Mouse (Mus musculus) thymus, postnatal 4 days (tissue): ENCODE measurements around the gene Gm5617.
"Not testable (repeated sequence)": the region's sequence is repeated elsewhere in the genome, so short reads cannot be mapped to it uniquely, and the experiment has no call there.

Experiments used
- DNase-seq: peaks from one replicate; pipeline ENCODE4 v3.0.0; 2021

The Gm5617 gene

DNA sequence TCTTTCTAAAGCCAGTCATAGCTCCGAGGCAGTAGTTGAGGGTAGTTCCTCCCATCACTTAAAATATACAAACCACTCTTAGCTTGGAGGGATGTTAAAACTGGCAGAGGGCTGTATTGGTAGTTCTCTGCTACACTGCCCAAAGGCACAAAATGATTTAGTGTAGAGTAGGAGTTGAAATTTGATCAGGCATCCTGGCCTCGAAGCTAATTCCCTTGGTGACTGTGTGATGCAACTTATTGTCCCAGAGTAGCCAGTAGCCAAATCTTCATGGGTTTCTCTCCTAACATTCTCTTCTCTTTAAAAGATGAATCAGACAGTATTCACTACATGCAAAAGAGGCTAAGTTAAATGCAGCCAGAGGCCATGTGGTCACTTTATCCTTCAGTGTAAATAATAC is 7.8 kb downstream of the Gm5617 start:
- DNase-seq = no peak

DNA sequence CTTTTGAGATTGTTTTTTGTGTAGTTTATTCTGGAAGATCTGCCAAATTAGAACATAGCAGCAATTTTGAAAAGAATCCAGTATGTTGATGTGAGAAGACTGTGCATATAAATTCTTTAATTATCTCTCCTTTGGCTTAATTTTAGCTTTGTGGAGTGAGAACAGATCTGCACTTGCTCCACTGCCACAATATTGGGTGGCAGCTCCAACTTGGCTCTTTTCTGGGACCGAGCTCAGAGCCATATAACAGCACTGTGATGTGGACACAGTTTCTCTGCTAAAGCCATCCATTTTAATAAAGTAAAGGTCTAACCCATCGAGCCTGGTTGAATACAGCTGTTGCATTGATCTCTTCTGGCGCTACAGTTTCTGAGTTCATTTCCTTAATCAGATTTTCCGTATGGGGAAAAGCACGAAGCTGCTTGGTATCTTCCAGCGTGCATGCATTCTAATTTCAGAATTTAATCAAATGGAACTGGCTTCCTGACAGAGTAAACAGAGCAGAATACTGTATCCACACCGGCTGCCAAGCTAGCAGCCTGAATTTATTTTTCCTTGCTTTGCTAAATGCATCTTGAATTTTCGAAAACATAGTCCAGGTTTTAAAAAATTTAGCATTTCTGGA is 9.6 kb downstream of the Gm5617 start:
- no peak for DNase-seq

DNA sequence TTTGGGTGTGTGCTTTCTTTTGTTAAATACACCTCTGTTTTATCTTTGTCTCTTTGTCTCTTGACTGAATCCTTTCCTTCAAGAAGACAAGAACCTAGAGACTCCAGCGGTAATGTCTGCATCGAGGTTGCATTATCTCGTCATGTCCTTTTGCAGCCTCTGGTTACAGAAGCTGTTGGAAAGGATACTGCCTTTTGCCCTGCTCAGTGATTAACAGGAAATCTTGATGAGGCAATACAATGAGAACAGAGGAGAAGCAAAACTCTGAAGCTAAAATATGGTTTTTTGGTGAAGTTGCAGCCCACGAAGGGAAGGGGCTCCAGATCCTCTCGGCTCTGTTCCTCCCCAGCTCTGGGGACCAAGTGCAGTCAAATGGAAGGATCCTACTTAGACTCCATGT is 14.9 kb downstream of the Gm5617 start:
- DNase-seq = no peak

DNA sequence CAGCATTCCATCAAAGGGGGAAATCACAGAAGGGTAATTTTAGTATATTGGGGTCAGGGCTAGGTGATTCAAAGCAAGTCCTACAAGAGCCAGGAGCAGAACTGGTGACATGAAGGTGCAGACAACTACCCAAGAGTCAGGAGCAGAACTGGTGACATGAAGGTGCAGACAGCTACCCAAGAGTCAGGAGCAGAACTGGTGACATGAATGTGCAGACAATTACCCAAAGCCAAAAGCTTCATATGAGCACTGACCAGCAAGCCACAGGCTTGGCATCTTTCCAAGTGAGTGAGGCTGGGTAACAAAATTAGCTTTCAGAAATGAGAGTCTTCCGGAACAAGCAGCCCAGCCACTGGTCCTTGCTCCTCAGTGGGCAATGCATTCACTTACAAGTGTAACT is 20.1 kb downstream of the Gm5617 start:
- no peak for DNase-seq

DNA sequence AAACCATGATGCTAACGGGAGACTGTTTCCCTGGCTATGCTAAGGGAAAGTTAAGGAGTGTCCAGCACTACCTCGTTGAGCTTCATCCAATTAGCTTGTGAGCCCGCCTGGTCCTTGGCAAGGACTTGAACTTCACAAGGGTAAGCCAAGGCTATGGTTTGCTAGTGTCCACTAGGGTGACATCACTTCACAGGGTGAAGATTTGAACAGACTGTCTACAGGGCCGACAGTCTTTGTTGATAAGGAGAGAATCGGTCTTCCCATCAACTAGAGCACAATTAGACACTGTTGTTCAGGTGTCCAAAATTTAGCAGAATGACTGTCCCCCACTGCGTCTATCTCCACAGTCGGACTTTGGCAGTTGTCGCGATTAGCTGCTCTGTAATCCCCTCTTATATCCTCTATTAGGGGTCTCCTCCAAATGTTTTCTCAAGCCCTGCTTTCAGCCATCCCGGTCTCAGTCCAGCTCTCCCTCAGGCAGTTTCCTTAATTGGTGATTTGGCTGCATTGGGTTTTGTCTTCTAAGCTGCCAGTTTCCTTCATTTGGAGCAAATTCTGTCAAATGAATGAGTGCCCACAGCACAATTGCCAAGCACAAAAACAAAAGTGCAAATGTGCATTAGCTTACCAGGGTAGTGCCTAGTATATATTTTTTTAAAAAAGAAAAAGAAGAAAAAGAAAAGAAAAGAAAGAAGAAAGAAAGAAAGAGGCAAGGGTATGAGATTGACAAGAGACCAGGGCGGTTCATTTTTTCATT is 21.6 kb downstream of the Gm5617 start:
- DNase-seq = no peak

DNA sequence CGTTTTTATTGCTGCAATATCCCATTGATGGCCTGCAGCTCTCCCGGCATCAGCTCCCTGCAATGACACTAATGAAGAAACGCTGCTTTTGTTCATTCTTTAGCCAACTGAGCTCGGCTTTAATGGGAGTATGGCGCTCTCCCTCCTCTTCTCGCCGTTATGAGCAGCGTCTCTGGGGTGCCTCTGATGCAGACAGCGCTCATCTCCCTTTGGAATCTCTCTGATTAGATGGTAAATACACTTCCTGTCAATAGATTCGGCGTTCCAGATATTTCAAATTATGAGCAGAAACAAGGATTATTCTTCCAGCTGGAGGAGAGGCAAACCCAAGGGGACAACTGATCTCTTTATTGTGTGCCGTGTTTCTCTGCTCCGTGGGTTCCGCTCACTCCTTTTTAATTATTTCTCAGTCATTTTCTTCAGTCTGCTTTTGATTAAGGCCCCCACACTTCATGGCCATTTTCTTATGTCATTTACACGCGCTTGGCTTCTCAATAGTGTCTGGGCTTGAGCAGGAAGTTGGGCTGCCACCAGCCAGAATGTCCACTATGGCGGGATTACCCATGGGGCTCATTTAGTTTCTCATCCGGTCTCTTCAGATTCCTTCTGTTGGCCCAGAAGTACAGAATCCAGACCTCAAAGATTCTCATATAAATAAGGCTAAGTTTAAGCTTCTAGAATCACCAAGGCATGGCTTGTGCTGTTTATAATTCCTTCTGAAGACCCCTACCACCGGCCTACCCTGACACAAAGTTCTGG is 22.3 kb downstream of the Gm5617 start:
- DNase-seq = no peak

DNA sequence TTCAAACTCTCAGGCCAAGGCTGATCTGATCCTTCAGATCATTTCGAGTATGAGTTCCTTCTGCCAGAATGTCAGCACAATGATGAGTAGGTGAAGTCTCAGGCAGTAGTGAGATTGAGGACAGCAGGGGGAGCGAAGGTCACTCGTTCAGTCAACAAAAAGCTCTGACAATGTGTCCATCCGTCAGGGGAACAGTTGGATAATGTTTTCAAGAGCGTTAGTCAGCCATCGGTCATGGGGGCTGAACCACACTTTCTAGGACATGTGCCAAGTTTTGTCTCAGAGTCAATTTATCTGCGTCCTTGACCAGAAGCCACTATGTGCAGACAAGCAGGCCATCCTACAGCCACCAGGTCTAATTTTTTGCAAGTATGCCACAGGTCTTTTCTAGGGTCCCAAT is 25.2 kb downstream of the Gm5617 start:
- DNase-seq = not testable (repeated sequence)

DNA sequence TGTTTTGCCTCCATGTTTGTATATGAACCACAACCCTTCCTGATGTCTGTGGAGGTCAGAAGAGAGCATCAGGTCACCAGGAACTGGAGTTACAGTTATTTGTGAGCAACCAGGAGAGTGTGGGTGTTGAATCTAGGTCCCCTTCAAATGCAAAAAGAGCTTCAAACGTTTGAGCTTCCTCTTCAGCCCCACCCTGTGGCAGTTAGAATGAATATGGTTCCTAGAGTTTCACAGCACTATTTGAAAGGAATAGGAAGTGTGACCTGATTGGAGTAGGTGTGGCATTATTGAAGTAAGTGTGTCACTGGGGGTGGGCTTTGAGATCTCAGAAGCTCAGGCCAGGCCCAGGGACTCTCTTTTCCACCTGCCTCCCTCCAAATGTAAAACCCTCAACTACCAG is 30.3 kb downstream of the Gm5617 start:
- DNase-seq = peak; percentile 12

DNA sequence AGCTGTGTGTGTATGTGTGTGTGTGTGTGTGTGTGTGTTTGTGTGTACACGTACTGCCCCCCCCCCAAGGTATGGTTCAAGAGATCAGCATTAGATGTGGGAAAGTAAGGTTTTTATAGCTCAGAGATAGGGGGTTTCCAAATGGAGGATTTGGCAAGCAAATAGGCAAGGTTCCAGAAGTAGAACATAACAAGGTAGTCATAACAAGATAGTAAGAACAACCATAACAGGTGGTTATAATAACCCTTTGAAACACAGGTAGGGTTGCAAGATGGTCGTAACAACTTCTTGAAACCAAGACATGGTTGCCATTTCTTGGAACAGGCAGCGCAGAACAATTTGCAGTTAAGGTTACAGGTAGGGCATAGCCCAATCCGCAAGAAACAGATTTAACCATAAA is 31.3 kb downstream of the Gm5617 start:
- DNase-seq = no peak

DNA sequence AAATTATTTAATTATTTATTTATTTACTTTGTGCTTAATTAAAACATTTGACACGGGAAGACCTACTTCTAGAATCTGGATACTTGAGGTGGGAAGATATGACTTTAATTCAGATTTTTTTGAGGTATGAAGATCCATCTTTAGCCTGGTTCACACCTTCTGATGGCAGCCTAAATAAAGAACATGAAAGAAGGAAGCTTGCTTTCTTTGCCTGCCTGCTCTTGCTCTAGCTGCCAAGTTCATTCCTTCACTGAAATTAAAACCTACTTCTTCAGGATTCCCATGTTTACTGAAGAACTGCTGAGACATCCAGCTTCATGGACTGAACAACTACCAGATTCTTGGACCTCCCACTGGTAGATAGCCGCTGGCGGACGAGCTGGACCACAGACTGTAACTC is 36.1 kb downstream of the Gm5617 start:
- no peak for DNase-seq

DNA sequence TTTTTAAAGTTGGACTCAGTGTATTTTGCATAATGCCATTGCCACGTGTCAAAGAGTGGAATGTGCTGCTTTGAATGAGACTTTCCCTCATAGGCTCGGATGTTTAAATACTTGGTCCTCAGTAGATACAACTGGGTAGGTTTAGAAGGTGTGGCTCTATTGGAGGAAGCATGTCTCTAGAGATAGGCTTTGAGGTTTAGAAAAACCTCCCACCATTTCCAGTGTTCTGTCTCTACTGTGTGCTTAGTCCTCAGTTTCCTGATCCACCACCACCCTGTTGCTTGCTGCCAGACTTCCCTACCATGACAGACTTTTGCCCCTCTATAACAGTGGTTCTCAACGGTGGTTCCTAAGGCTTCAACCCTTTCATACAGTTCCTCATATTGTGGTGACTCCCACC is 37.0 kb downstream of the Gm5617 start:
- no peak for DNase-seq

DNA sequence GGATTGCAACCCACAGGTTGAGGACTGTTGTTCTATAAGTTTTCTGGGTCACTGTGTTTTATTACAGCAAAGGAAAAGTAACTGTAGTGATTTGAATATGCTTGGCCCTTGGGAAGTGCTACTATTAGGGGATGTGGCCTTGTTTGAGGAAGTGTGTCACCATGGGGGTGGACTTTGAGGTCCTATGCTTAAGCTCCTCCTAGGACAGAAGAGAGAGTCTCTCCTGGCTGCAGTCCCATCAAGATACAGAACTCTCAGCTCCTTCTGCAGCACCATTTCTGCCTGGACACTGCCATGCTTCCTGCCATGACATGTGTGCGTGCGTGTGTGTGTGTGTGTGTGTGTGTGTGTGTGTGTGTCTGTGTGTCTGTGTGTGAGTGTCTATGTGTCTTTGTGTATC is 37.5 kb downstream of the Gm5617 start:
- no peak for DNase-seq

DNA sequence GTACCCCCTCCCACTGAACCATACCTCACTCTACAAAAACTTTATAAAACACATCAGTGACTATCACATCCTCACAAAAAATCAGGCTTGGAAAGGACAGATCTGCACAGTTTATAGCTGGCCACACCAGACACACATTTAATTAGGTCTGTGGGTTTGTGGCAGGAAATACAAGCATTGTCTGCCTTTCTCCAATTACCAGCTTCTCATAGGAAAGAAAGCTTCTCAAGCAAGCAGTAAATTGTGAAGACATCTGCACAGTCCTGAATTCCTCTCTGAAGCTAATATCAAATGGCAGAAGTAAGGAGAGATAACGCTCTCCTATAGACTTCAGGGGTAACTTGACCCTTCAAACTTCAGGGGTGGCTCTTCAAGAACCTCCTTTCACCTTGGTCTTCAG is 41.2 kb downstream of the Gm5617 start:
- DNase-seq = no peak

DNA sequence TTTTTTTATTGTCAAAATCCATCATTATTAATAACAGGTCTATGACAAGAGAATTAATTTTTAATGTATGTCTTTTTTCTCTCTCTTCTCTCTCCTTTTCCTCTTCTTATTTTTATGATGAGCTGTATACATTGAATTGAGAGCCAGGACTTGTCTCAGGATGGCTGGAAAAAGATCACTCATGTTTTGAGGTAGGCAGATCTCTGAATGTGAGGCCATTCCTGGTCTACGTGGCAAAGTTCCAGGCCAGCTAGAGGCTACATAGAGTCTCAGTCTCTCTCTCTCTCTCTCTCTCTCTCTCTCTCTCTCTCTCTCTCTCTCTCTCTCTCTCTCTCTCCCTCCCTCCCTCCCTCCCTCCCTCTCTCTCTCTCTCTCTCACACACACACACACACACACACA is 42.4 kb downstream of the Gm5617 start:
- not testable (repeated sequence) for DNase-seq

DNA sequence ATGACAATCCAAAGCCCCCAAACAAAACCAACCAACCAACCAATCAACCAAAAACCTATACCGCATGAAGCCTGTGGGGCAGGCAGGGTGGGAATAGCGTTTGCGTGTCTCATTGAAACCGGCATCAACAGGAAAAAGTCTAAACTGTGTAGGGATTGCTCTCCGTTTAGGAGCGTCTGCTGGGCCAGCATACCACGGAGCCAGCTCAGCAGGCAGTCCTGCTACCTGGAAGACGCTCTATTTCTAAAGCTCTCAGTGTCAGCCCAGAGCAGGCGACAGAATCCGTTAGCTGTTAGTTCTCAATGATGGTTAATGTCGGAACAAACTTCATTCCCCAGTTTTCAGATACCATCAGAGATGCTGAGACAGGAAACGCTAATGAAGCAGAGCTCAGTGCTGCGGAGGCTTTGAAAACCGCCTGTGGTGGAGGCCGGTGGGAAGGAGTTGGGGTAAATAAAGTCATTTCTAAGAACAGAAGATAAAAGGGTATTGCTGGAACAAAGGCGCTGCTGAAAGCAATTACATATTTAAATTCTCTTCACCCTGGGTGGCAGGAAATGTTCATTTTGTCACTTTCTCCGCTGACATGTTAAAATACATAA is 42.9 kb downstream of the Gm5617 start:
- DNase-seq = peak; percentile 28

DNA sequence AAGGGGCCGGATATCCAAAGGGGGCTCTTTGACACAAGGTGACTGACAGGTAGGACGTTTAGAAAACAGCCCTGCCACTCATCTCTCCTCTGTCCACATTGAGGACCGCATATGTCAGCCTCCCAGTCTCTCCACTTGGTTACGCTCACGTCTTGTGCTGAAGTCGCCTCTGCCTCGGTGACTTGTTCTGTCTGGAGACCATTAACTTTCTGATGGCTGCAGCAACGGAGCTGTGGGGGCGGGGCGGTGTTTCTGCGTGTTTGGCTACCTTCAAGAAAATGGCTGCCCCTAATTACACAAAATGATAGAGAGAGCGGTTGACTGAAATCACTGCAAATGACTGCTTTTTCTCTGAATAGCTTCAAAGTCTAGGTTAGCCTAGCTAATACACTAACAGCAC is 43.4 kb downstream of the Gm5617 start:
- DNase-seq = peak; percentile 42
